Mouse (Mus musculus): ENCODE measurements around the gene Sez6l2. TPM values are rescaled to one million over a fixed set of nuclear protein-coding genes. Genes with fewer than 3 reads are reported as not detected.

Sez6l2 gene
- polyA plus RNA-seq, 1 experiment, result 0.93 TPM

GRCm38 (mm10) chr7:126981601-126982000 is 31.2 kb downstream of the Sez6l2 start:
- TF ChIP-seq GATA1 (IDR thresholded peaks at IDR 0.05; ENCODE audit: low read length), result no peak

GRCm38 (mm10) chr7:126982054-126982453 is 31.7 kb downstream of the Sez6l2 start:
- no peak for TF ChIP-seq GATA1 (IDR thresholded peaks at IDR 0.05; ENCODE audit: low read length)

GRCm38 (mm10) chr7:126983113-126983512 is 32.8 kb downstream of the Sez6l2 start:
- no peak for TF ChIP-seq GATA1 (IDR thresholded peaks at IDR 0.05; ENCODE audit: low read length)

- no peak for TF ChIP-seq GATA1 (IDR thresholded peaks at IDR 0.05; ENCODE audit: low read length)
Observed at GRCm38 (mm10) chr7:126984667-126985444, 34.5 kb downstream of the Sez6l2 start.

- no peak for TF ChIP-seq GATA1 (IDR thresholded peaks at IDR 0.05; ENCODE audit: low read length)
Observed at GRCm38 (mm10) chr7:126986319-126986718, 36.0 kb downstream of the Sez6l2 start.

GRCm38 (mm10) chr7:126988816-126989215 is 38.5 kb downstream of the Sez6l2 start:
- no peak for TF ChIP-seq GATA1 (IDR thresholded peaks at IDR 0.05; ENCODE audit: low read length)

- TF ChIP-seq GATA1 (IDR thresholded peaks at IDR 0.05; ENCODE audit: low read length), result no peak
Observed at GRCm38 (mm10) chr7:126996449-126996848, 46.1 kb downstream of the Sez6l2 start.

- no peak for TF ChIP-seq GATA1 (IDR thresholded peaks at IDR 0.05; ENCODE audit: low read length)
Observed at GRCm38 (mm10) chr7:126999568-126999967, 49.2 kb downstream of the Sez6l2 start.

GRCm38 (mm10) chr7:127003620-127004019 is 53.3 kb downstream of the Sez6l2 start:
- TF ChIP-seq GATA1 (IDR thresholded peaks at IDR 0.05; ENCODE audit: low read length), result no peak

GRCm38 (mm10) chr7:127004122-127004875 is 53.9 kb downstream of the Sez6l2 start:
- TF ChIP-seq GATA1 (IDR thresholded peaks at IDR 0.05; ENCODE audit: low read length), result no peak

- no peak for TF ChIP-seq GATA1 (IDR thresholded peaks at IDR 0.05; ENCODE audit: low read length)
Observed at GRCm38 (mm10) chr7:127007313-127008024, 57.1 kb downstream of the Sez6l2 start.

GRCm38 (mm10) chr7:127008239-127009019 is 58.1 kb downstream of the Sez6l2 start:
- TF ChIP-seq GATA1 (IDR thresholded peaks at IDR 0.05; ENCODE audit: low read length), result no peak

- no peak for TF ChIP-seq GATA1 (IDR thresholded peaks at IDR 0.05; ENCODE audit: low read length)
Observed at GRCm38 (mm10) chr7:127009307-127010085, 59.1 kb downstream of the Sez6l2 start.

GRCm38 (mm10) chr7:127011051-127011450 is 60.7 kb downstream of the Sez6l2 start:
- TF ChIP-seq GATA1 (IDR thresholded peaks at IDR 0.05; ENCODE audit: low read length), result no peak

Measured in G1E-ER4 (cell line).